Mouse (Mus musculus): ENCODE measurements around the gene Mkrn2os. TPM values are rescaled to one million over a fixed set of nuclear protein-coding genes. Genes with fewer than 3 reads are reported as not detected.

Mkrn2os gene
- polyA plus RNA-seq, 1 experiment, result 116 TPM

- no peak for DNase-seq (ENCODE audit: low read depth, low spot score)
- WGBS, result 45% methylated on average over 3 of the region's 3 CpGs
These were observed 8.2 kb downstream of the Mkrn2os start for GRCm38 (mm10) chr6:115584176-115584575.

- WGBS, result 83% methylated on average over 6 of the region's 6 CpGs
- no peak for DNase-seq (ENCODE audit: low read depth, low spot score)
These were observed 8.8 kb downstream of the Mkrn2os start for GRCm38 (mm10) chr6:115583430-115584125.

- 81% methylated on average over 10 of the region's 10 CpGs for WGBS
- no peak for DNase-seq (ENCODE audit: low read depth, low spot score)
These were observed 9.9 kb downstream of the Mkrn2os start for GRCm38 (mm10) chr6:115582328-115583115.

- 82% methylated on average over 3 of the region's 3 CpGs for WGBS
- no peak for DNase-seq (ENCODE audit: low read depth, low spot score)
These were observed 11.6 kb downstream of the Mkrn2os start for GRCm38 (mm10) chr6:115580810-115581209.

GRCm38 (mm10) chr6:115577941-115578340, 14.4 kb downstream of the Mkrn2os start:
- 85% methylated on average over 9 of the region's 9 CpGs for WGBS

GRCm38 (mm10) chr6:115577407-115577806, 15.0 kb downstream of the Mkrn2os start:
- 82% methylated on average over 5 of the region's 5 CpGs for WGBS
- no peak for DNase-seq (ENCODE audit: low read depth, low spot score)

More at GRCm38 (mm10) chr6:115577941-115578340, 14.4 kb downstream of the Mkrn2os start:
- DNase-seq (ENCODE audit: low read depth, low spot score), result no peak

- WGBS, result 89% methylated on average over 7 of the region's 7 CpGs
- no peak for DNase-seq (ENCODE audit: low read depth, low spot score)
These were observed 18.2 kb downstream of the Mkrn2os start for GRCm38 (mm10) chr6:115574171-115574570.

- DNase-seq (ENCODE audit: low read depth, low spot score), result no peak
- 86% methylated on average over 6 of the region's 6 CpGs for WGBS
These were observed 26.8 kb downstream of the Mkrn2os start for GRCm38 (mm10) chr6:115565479-115566045.

GRCm38 (mm10) chr6:115559651-115560632, 32.4 kb downstream of the Mkrn2os start:
- 71% methylated on average over 21 of the region's 21 CpGs for WGBS
- no peak for DNase-seq (ENCODE audit: low read depth, low spot score)

- DNase-seq (ENCODE audit: low read depth, low spot score), result no peak
- 68% methylated on average over 2 of the region's 2 CpGs for WGBS
These were observed 34.2 kb downstream of the Mkrn2os start for GRCm38 (mm10) chr6:115558176-115558575.

- 61% methylated on average over 5 of the region's 5 CpGs for WGBS
- no peak for DNase-seq (ENCODE audit: low read depth, low spot score)
These were observed 36.9 kb downstream of the Mkrn2os start for GRCm38 (mm10) chr6:115555485-115555884.

- WGBS, result 81% methylated on average over 5 of the region's 5 CpGs
- no peak for DNase-seq (ENCODE audit: low read depth, low spot score)
These were observed 46.1 kb downstream of the Mkrn2os start for GRCm38 (mm10) chr6:115546276-115546675.

GRCm38 (mm10) chr6:115544442-115544970, 47.9 kb downstream of the Mkrn2os start, which contains the start of gene Tsen2:
Gene Tsen2 (plus strand): TSS chr6:115544664.
- peak; percentile 88 for DNase-seq (ENCODE audit: low read depth, low spot score)
- under 1% methylated on average over 38 of the region's 38 CpGs for WGBS

- 24% methylated on average over 3 of the region's 3 CpGs for WGBS
These were observed 50.0 kb downstream of the Mkrn2os start for GRCm38 (mm10) chr6:115542341-115542740.

GRCm38 (mm10) chr6:115541676-115542275, 50.6 kb downstream of the Mkrn2os start:
- WGBS, result 17% methylated on average over 6 of the region's 6 CpGs
- DNase-seq (ENCODE audit: low read depth, low spot score), result no peak

More at GRCm38 (mm10) chr6:115542341-115542740, 50.0 kb downstream of the Mkrn2os start:
- DNase-seq (ENCODE audit: low read depth, low spot score), result no peak

- peak; percentile 89 for DNase-seq (ENCODE audit: low read depth, low spot score)
- WGBS, result 15% methylated on average over 26 of the region's 26 CpGs
These were observed 53.5 kb downstream of the Mkrn2os start for GRCm38 (mm10) chr6:115538645-115539429.

- no peak for DNase-seq (ENCODE audit: low read depth, low spot score)
- 78% methylated on average over 4 of the region's 4 CpGs for WGBS
These were observed 56.2 kb downstream of the Mkrn2os start for GRCm38 (mm10) chr6:115536169-115536568.

GRCm38 (mm10) chr6:115534617-115535016, 57.8 kb downstream of the Mkrn2os start:
- WGBS, result 44% methylated on average over 7 of the region's 7 CpGs

More at GRCm38 (mm10) chr6:115534617-115535016, 57.8 kb downstream of the Mkrn2os start:
- DNase-seq (ENCODE audit: low read depth, low spot score), result no peak

Data from large intestine, adult 2 months (tissue).